ENCODE assay signal across 8 mouse cellular contexts in the genomic region with DNA sequence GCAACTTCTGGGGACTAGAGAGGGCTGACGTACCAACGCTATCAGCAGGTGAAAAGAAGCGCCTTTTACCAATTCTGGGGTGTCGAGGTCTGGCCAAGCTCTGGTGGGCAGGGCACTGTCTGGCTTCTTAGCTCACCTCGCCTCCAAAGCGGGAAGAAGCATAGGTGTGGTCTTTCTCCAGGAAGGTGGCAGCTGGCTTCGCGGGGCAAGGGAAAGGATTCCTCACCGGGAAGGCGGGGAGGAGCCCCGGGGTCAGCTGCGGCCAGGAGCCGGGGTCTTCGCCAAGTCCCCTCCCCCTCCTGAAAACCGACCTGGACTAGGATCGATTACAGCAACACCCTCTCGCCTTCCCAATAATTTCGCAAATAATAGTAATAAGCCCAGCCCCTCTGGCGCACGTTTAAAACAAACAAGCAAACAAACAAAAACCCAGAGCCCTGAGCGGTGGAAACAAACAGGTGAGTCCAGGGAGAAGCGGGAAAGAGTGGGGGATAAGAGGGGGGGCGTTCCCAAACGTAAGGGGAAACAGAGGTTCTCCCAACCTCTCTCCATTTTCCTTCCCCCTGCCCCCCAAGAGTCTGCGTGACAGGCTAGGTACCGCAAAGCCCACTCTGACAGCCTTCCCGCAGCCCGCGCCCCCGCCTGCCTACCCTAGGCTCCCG.
A peak's percentile ranks its signal among the peaks of the same experiment; 100 is the strongest.
DNase-seq lines count a peak whose midpoint lies in the region; ATAC-seq and TF ChIP-seq lines count a peak whose summit lies in the region.

No protein-coding gene starts in this region.

- H3K4me2 ChIP-seq in embryonic facial prominence, embryonic 14.5 days (ENCODE audit: low read depth, low read length): peak overlapping the region; percentile 70
- H3K4me2 ChIP-seq in heart, embryonic 12.5 days: peak overlapping the region; percentile 86
- H3K4me2 ChIP-seq in kidney, embryonic 16.5 days (replicated peaks; ENCODE audit: low read depth, low read length): peak overlapping the region; percentile 85

- H3K4me3 ChIP-seq in E14TG2a.4 (replicated peaks; ENCODE audit: low read length): peak overlapping the region; percentile 93
- H3K4me3 ChIP-seq in embryonic facial prominence, embryonic 14.5 days (ENCODE audit: low read depth, low read length): peak overlapping the region; percentile 84
- peak overlapping the region; percentile 88 for H3K4me3 ChIP-seq in heart, embryonic 12.5 days
- H3K4me3 ChIP-seq in kidney, embryonic 16.5 days (ENCODE audit: low read length): peak overlapping the region; percentile 83

- H3K4me1 ChIP-seq in E14TG2a.4 (replicated peaks; ENCODE audit: low read depth, low read length): peaks cover 58% of the 10 kb centered on the region
- H3K4me1 ChIP-seq in embryonic facial prominence, embryonic 14.5 days (ENCODE audit: control insufficient read depth, insufficient read depth, low read length): peaks cover 14% of the 10 kb centered on the region
- peaks cover 26% of the 10 kb centered on the region for H3K4me1 ChIP-seq in heart, embryonic 12.5 days (replicated peaks)
- H3K4me1 ChIP-seq in kidney, embryonic 16.5 days (ENCODE audit: insufficient read depth, low read length): peaks cover 15% of the 10 kb centered on the region

- peak overlapping the region; percentile 88 for H3K27ac ChIP-seq in embryonic facial prominence, embryonic 14.5 days (replicated peaks; ENCODE audit: low read depth, low read length)
- peak overlapping the region; percentile 84 for H3K27ac ChIP-seq in heart, embryonic 12.5 days (ENCODE audit: poor library complexity, severe bottlenecking)
- peak overlapping the region; percentile 87 for H3K27ac ChIP-seq in kidney, embryonic 16.5 days (ENCODE audit: low read length)

- WGBS in embryonic facial prominence, embryonic 14.5 days: under 1% methylated on average over 26 of the region's 31 CpGs
- 1% methylated on average over 31 of the region's 31 CpGs for WGBS in heart, embryonic 12.5 days
- 1% methylated on average over 30 of the region's 31 CpGs for WGBS in kidney, embryonic 16.5 days

- H3K27me3 ChIP-seq in E14TG2a.4 (ENCODE audit: insufficient read depth, low read length): no peaks in the 10 kb centered on the region
- H3K27me3 ChIP-seq in embryonic facial prominence, embryonic 14.5 days (replicated peaks; ENCODE audit: control insufficient read depth, insufficient read depth, low read length): no peaks in the 10 kb centered on the region
- H3K27me3 ChIP-seq in heart, embryonic 12.5 days (replicated peaks): no peaks in the 10 kb centered on the region
- H3K27me3 ChIP-seq in kidney, embryonic 16.5 days (ENCODE audit: insufficient read depth, low read length): no peaks in the 10 kb centered on the region

- no peaks in the 10 kb centered on the region for H3K9me3 ChIP-seq in E14TG2a.4 (ENCODE audit: low read length)
- no peaks in the 10 kb centered on the region for H3K9me3 ChIP-seq in embryonic facial prominence, embryonic 14.5 days (ENCODE audit: control insufficient read depth, low read length)
- H3K9me3 ChIP-seq in heart, embryonic 12.5 days (replicated peaks): no peaks in the 10 kb centered on the region
- H3K9me3 ChIP-seq in kidney, embryonic 16.5 days (ENCODE audit: low read length): no peaks in the 10 kb centered on the region

- no peak for TF ChIP-seq CTCF in E14TG2a.4 (conservative IDR thresholded peaks at IDR 0.05; ENCODE audit: low read length)

- H3K9ac ChIP-seq in embryonic facial prominence, embryonic 14.5 days (ENCODE audit: low read depth, low read length): peak overlapping the region; percentile 91
- H3K9ac ChIP-seq in heart, embryonic 12.5 days: peak overlapping the region; percentile 89
- peak overlapping the region; percentile 83 for H3K9ac ChIP-seq in kidney, embryonic 16.5 days (replicated peaks; ENCODE audit: low read length)

- peak; percentile 74 for DNase-seq in adrenal gland, postnatal 14 days
- no peak for DNase-seq in embryonic facial prominence, embryonic 14.5 days (ENCODE audit: low spot score)
- DNase-seq in lung, postnatal 25 days (ENCODE audit: low spot score): peak; percentile 39
- DNase-seq in right cerebral cortex, postnatal 25 days: peak; percentile 26
- no peak for DNase-seq in frontal cortex, postnatal 36 days (ENCODE audit: low spot score in 2 of 2)

- peak; percentile 9; the same call in 1 of the 2 replicates for ATAC-seq in embryonic facial prominence, embryonic 14.5 days (ENCODE audit: low read depth)
- no peak; the same call in 1 of the 2 replicates for ATAC-seq in heart, embryonic 12.5 days (ENCODE audit: insufficient number of reproducible peaks, low FRiP score)
- ATAC-seq in kidney, embryonic 16.5 days (ENCODE audit: low FRiP score, low TSS enrichment): no peak

- peaks cover 22% of the 10 kb centered on the region for H3K36me3 ChIP-seq in E14TG2a.4 (ENCODE audit: insufficient read depth, low read length)
- H3K36me3 ChIP-seq in embryonic facial prominence, embryonic 14.5 days (ENCODE audit: control insufficient read depth, insufficient read depth, low read length): no peaks in the 10 kb centered on the region
- H3K36me3 ChIP-seq in heart, embryonic 12.5 days: no peaks in the 10 kb centered on the region
- no peaks in the 10 kb centered on the region for H3K36me3 ChIP-seq in kidney, embryonic 16.5 days (ENCODE audit: insufficient read depth, low read length)

Comparison
In these comparisons a context has a peak if more than half of its experiments do, and no peak if none do; other contexts are left out.
1. DNase-seq: peak in adrenal gland, postnatal 14 days (single experiment), lung, postnatal 25 days (single experiment) and right cerebral cortex, postnatal 25 days (single experiment); none in embryonic facial prominence, embryonic 14.5 days (single experiment) and frontal cortex, postnatal 36 days (0 of 2).
2. Peak in every context shown above with its lines, with median percentiles within 50 percentile points of each other: H3K4me3 ChIP-seq, H3K27ac ChIP-seq, H3K4me2 ChIP-seq and H3K9ac ChIP-seq.